21 mouse cellular contexts compared by ENCODE assay signal in genomic region chr17:90934929-90935328, GRCm38 (mm10).
DNase-seq lines count a peak whose midpoint lies in the region; ATAC-seq lines count a peak whose summit lies in the region.
"Had no signal": no experiment of that assay in that cellular context is flagged by ENCODE, and none has a peak within 500 bp of the region (broad histone marks: within the 10 kb centered on the region; RNA-seq: fewer than 3 reads in every experiment).

No protein-coding gene starts in this region.

- WGBS in intestine, embryonic 16.5 days, result 80% methylated on average over 2 of the region's 2 CpGs
- WGBS in large intestine, adult 2 months, result 30% methylated on average over 2 of the region's 2 CpGs
- WGBS in forebrain, embryonic 14.5 days, result 83% methylated on average over 2 of the region's 2 CpGs

- no peaks in the 10 kb centered on the region for H3K27me3 ChIP-seq in intestine, embryonic 16.5 days (replicated peaks; ENCODE audit: control insufficient read depth, insufficient read depth, low read length)
- no peaks in the 10 kb centered on the region for H3K27me3 ChIP-seq in forebrain, embryonic 14.5 days (replicated peaks; ENCODE audit: control insufficient read depth, insufficient read depth, low read length)
- H3K27me3 ChIP-seq: embryonic facial prominence, embryonic 13.5 days; embryonic facial prominence, embryonic 15.5 days; forebrain, embryonic 12.5 days; forebrain, embryonic 15.5 days had no signal

- H3K27ac ChIP-seq in intestine, embryonic 16.5 days (ENCODE audit: low read length), result no peak overlapping the region
- no peak overlapping the region for H3K27ac ChIP-seq in forebrain, embryonic 14.5 days (ENCODE audit: low read depth, low read length)
- H3K27ac ChIP-seq: embryonic facial prominence, embryonic 13.5 days; embryonic facial prominence, embryonic 15.5 days; forebrain, embryonic 10.5 days; forebrain, embryonic 12.5 days; forebrain, embryonic 15.5 days had no signal

- no peak overlapping the region for H3K9ac ChIP-seq in intestine, embryonic 16.5 days (ENCODE audit: low read depth, low read length)
- no peak overlapping the region for H3K9ac ChIP-seq in forebrain, embryonic 14.5 days (ENCODE audit: low read length)
- H3K9ac ChIP-seq: embryonic facial prominence, embryonic 13.5 days; embryonic facial prominence, embryonic 15.5 days; forebrain, embryonic 12.5 days; forebrain, embryonic 15.5 days; forebrain, postnatal 0 days had no signal

- peak; percentile 54 for DNase-seq in large intestine, adult 2 months (ENCODE audit: low read depth, low spot score)
- DNase-seq in forebrain, embryonic 14.5 days (ENCODE audit: low spot score), result no peak
- DNase-seq in adrenal gland, postnatal 10 days, result no peak
- no peak for DNase-seq in cerebellum, postnatal 36 days
- DNase-seq: adrenal gland, adult 2 months; adrenal gland, postnatal 14 days; adrenal gland, postnatal 36 days; cerebellum, adult 11-12 months; cerebellum, adult 2 months; cerebellum, adult 9-10 months; cerebellum, postnatal 10 days; cerebellum, postnatal 25 days; embryo, embryonic 11 days; forebrain, postnatal 0 days had no signal

- no peaks in the 10 kb centered on the region for H3K4me1 ChIP-seq in intestine, embryonic 16.5 days (ENCODE audit: control insufficient read depth, insufficient read depth, low read length)
- no peaks in the 10 kb centered on the region for H3K4me1 ChIP-seq in forebrain, embryonic 14.5 days (ENCODE audit: control insufficient read depth, insufficient read depth, low read length)
- H3K4me1 ChIP-seq: embryonic facial prominence, embryonic 13.5 days; embryonic facial prominence, embryonic 15.5 days; forebrain, embryonic 10.5 days; forebrain, embryonic 12.5 days; forebrain, embryonic 15.5 days had no signal

- no peaks in the 10 kb centered on the region for H3K36me3 ChIP-seq in intestine, embryonic 16.5 days (ENCODE audit: control insufficient read depth, insufficient read depth, low read length)
- H3K36me3 ChIP-seq in forebrain, embryonic 14.5 days (ENCODE audit: control insufficient read depth, insufficient read depth, low read length), result no peaks in the 10 kb centered on the region
- H3K36me3 ChIP-seq: embryonic facial prominence, embryonic 13.5 days; embryonic facial prominence, embryonic 15.5 days; forebrain, embryonic 10.5 days; forebrain, embryonic 12.5 days; forebrain, embryonic 15.5 days had no signal

- H3K4me3 ChIP-seq in intestine, embryonic 16.5 days (ENCODE audit: low read length), result no peak overlapping the region
- H3K4me3 ChIP-seq in forebrain, embryonic 14.5 days (ENCODE audit: low read depth, low read length), result no peak overlapping the region
- H3K4me3 ChIP-seq: embryonic facial prominence, embryonic 13.5 days; embryonic facial prominence, embryonic 15.5 days; erythroblast, embryonic 14.5 days; forebrain, embryonic 10.5 days; forebrain, embryonic 12.5 days; forebrain, embryonic 15.5 days had no signal

- peak; percentile 81 for ATAC-seq in intestine, embryonic 16.5 days
- ATAC-seq in forebrain, embryonic 14.5 days, result no peak
- ATAC-seq: forebrain, embryonic 15.5 days; forebrain, postnatal 0 days had no signal

- no peak overlapping the region for H3K4me2 ChIP-seq in intestine, embryonic 16.5 days (ENCODE audit: low read depth, low read length)
- no peak overlapping the region for H3K4me2 ChIP-seq in forebrain, embryonic 14.5 days (ENCODE audit: low read length)
- H3K4me2 ChIP-seq: embryonic facial prominence, embryonic 13.5 days; embryonic facial prominence, embryonic 15.5 days; forebrain, embryonic 12.5 days; forebrain, embryonic 15.5 days had no signal

- no peaks in the 10 kb centered on the region for H3K9me3 ChIP-seq in intestine, embryonic 16.5 days (ENCODE audit: control insufficient read depth, low read length)
- no peaks in the 10 kb centered on the region for H3K9me3 ChIP-seq in forebrain, embryonic 14.5 days (replicated peaks; ENCODE audit: control insufficient read depth, low read length)
- H3K9me3 ChIP-seq: embryonic facial prominence, embryonic 13.5 days; embryonic facial prominence, embryonic 15.5 days; forebrain, embryonic 10.5 days; forebrain, embryonic 12.5 days; forebrain, embryonic 15.5 days had no signal
